Mouse (Mus musculus): Measurements from ENCODE around the gene Prrx1. TPM values are rescaled to one million over a fixed set of nuclear protein-coding genes. Genes with fewer than 3 reads are reported as not detected.

Prrx1 gene
- polyA plus RNA-seq, 1 experiment, result 1.9 TPM

DNA sequence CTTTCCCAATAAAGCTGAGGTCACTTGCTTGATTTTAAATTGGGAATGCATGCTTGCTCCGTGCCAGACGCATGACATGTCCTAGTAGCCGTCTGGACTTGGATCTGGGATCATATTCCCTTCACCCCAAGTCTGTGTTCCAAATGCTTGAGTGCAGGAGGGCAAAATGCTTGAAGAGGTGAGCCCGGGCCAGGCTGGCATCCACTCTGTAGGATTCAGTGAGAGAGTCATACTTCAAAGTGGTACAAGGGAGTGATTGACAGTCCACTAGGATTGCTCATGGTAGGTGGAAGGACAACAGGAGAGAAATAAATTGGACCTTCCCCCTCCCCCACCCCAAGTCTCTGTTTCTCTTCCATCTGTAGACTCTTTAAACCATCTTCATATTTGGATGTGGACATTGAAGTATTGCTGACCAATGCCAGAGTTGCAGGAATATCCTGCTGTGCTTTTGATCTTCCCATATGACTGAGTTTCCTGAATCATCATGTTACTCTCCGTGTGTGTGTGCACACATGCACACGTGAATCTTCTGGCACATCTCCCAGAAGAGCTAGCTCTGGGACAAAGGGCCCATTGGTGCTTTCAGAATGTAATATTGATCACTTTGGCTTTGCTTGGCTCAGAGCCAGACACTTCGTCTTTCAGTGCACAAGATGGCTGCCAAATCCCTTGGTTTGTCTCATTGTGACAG is 25.2 kb upstream of the Prrx1 start:
- H3K4me3 ChIP-seq (ENCODE audit: control insufficient read depth, insufficient read depth, low read length), result no peak overlapping the region
- TF ChIP-seq CTCF (IDR thresholded peaks at IDR 0.05; ENCODE audit: borderline replicate concordance, control insufficient read depth, extremely low read depth, insufficient read depth, low read length, poor library complexity) (no peak), POLR2A (IDR thresholded peaks at IDR 0.05; ENCODE audit: control insufficient read depth, extremely low read depth, insufficient read depth, low read length, poor library complexity) (no peak)
- DNase-seq, result no peak
- no peaks in the 10 kb centered on the region for H3K27me3 ChIP-seq (ENCODE audit: control insufficient read depth, insufficient read depth, low read length)
- H3K27ac ChIP-seq (ENCODE audit: control insufficient read depth, insufficient read depth, low read length), result no peak overlapping the region
- WGBS, result 95% methylated on average over 7 of the region's 7 CpGs
- no peaks in the 10 kb centered on the region for H3K36me3 ChIP-seq (ENCODE audit: control insufficient read depth, insufficient read depth, low read length)
- H3K4me1 ChIP-seq (replicated peaks; ENCODE audit: control insufficient read depth, insufficient read depth, low read length), result no peaks in the 10 kb centered on the region

DNA sequence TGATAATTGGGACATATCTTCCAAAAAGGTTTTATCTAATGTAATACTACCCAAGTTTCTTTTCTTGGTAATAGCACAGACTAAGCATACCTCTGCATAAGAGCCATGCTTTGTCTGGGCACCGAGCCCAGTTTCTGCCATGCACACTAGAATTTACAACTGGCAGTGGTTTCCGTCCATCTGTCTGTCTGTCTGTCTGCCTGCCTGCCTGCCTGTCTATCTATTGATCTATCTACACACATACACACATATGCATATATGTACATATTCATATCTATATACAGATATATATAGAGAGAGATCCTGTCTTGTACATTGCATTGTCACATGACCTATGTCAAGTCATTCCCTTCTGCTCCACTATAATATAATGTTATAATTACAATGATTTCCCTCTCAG is 24.3 kb upstream of the Prrx1 start:
- Histone ChIP-seq H3K4me3 (ENCODE audit: control insufficient read depth, insufficient read depth, low read length) (no peak overlapping the region), H3K4me1 (replicated peaks; ENCODE audit: control insufficient read depth, insufficient read depth, low read length) (no peaks in the 10 kb centered on the region), H3K27ac (ENCODE audit: control insufficient read depth, insufficient read depth, low read length) (no peak overlapping the region), H3K36me3 (ENCODE audit: control insufficient read depth, insufficient read depth, low read length) (no peaks in the 10 kb centered on the region), H3K27me3 (ENCODE audit: control insufficient read depth, insufficient read depth, low read length) (no peaks in the 10 kb centered on the region)
- TF ChIP-seq CTCF (IDR thresholded peaks at IDR 0.05; ENCODE audit: borderline replicate concordance, control insufficient read depth, extremely low read depth, insufficient read depth, low read length, poor library complexity) (no peak), POLR2A (IDR thresholded peaks at IDR 0.05; ENCODE audit: control insufficient read depth, extremely low read depth, insufficient read depth, low read length, poor library complexity) (no peak)
- WGBS, result 68% methylated on average over 2 of the region's 2 CpGs
- no peak for DNase-seq

DNA sequence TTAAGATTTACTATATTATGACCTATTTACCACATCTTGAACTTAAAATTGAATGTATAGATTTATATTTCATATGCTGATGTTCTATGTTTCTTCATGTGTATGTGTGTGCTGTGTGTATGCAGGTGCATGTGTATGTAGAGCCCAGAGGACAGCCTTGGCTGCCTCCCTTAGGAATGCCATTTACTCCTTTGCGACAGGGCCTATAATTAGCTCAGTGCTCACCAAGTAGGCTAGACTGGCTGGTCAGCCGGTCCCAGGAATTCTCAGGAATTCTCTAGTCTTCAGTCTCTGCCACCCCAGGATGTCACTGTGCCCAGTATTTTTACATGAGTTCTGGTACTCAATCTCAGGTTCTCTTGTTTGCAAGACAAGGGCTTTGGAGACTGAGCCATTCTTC is 13.8 kb upstream of the Prrx1 start:
- TF ChIP-seq CTCF (IDR thresholded peaks at IDR 0.05; ENCODE audit: borderline replicate concordance, control insufficient read depth, extremely low read depth, insufficient read depth, low read length, poor library complexity) (no peak), POLR2A (IDR thresholded peaks at IDR 0.05; ENCODE audit: control insufficient read depth, extremely low read depth, insufficient read depth, low read length, poor library complexity) (no peak)
- Histone ChIP-seq H3K4me3 (ENCODE audit: control insufficient read depth, insufficient read depth, low read length) (no peak overlapping the region), H3K27ac (ENCODE audit: control insufficient read depth, insufficient read depth, low read length) (no peak overlapping the region), H3K27me3 (ENCODE audit: control insufficient read depth, insufficient read depth, low read length) (no peaks in the 10 kb centered on the region), H3K4me1 (replicated peaks; ENCODE audit: control insufficient read depth, insufficient read depth, low read length) (no peaks in the 10 kb centered on the region), H3K36me3 (ENCODE audit: control insufficient read depth, insufficient read depth, low read length) (no peaks in the 10 kb centered on the region)
- WGBS, result 96% methylated on average over 2 of the region's 2 CpGs
- no peak for DNase-seq

DNA sequence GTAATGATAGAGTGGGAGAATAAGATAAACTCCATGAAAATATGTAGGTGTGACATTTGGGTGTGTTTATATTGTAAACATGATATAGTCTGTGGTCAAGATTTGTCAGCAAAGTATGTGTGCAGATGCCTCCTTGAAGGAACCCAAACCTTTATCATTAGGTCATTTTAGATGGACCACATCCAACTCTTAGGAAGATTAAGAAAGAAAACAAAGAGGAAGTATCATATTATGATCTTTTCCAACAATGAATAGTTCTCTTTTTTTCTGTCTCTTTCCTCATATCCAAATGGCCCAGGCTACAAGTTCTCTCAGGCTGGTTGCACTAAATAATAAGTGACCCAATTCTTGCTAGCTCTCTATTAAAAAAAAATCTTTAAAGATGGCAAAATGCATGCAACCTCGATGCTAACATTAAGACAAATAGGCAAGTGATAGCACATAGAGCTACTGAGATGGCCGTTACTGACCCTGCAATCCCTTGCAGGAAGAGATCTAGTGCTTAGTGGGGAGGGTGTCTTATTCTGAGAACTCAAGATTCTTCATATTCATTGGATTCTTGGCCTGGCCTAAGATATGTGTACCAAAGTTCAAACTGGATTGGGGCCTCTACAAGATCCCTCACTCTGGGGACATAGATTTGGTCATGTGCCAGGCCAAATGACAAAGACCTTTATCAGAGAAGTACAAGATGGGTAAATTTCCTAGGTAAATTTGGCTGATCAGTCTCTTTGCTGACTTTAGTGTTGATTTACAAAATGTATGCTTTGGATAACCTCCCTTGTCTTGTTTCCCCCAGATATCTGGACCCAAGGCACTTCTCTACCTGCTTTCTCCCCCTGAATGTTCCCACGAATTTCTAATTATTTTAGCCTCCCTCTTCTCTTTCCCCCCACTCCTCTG is 6.4 kb upstream of the Prrx1 start:
- Histone ChIP-seq H3K4me3 (ENCODE audit: control insufficient read depth, insufficient read depth, low read length) (no peak overlapping the region), H3K27me3 (ENCODE audit: control insufficient read depth, insufficient read depth, low read length) (peaks cover under 1% of the 10 kb centered on the region; the same call in 1 of the 2 replicates), H3K27ac (ENCODE audit: control insufficient read depth, insufficient read depth, low read length) (no peak overlapping the region), H3K36me3 (ENCODE audit: control insufficient read depth, insufficient read depth, low read length) (no peaks in the 10 kb centered on the region), H3K4me1 (replicated peaks; ENCODE audit: control insufficient read depth, insufficient read depth, low read length) (no peaks in the 10 kb centered on the region)
- WGBS, result 79% methylated on average over 3 of the region's 3 CpGs
- TF ChIP-seq POLR2A (IDR thresholded peaks at IDR 0.05; ENCODE audit: control insufficient read depth, extremely low read depth, insufficient read depth, low read length, poor library complexity) (no peak), CTCF (IDR thresholded peaks at IDR 0.05; ENCODE audit: borderline replicate concordance, control insufficient read depth, extremely low read depth, insufficient read depth, low read length, poor library complexity) (no peak)
- no peak for DNase-seq

DNA sequence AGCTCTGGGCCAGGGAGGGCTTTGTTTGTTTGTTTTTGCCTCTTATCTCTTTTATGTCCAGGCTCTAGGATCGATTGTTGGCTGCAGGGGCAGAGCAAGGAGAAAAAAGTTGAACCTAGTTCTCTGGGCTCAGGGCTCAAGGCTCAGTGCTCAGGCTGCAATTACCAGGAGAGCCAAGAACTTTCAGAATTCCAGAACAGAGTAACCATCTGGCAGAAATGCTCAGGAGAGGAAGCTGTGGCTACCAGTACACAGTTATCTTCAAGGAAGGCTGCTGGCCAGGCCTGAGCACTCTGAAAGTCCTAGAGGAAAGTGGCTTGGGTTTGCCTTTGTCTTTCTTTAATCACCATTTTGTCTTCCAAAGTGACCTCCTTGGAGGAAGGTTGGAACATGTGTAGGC is 3.4 kb upstream of the Prrx1 start:
- DNase-seq, result no peak

DNA sequence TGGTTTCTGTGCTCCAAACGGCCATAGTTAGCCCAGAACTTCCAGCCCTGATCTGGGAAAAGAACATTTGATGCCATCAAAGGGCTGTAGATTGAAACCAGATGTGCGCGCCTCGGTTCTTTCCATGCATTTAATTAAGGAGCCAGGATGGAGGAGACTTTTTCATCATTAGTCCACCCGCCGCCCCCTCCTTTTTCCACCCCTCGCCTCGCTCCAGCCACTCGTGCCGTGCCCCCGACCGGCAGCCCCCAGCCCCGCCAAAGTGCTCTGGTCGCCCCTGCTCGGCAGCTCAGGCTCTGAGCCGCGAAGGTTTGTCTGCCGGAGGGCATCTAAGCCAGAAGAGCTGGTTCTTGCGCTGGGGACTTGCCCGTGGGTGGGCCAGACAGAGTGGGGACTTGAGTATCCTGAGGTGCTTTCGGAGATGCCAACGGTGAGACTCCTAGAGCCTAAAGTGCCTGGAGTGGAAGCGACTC is 1.4 kb upstream of the Prrx1 start:
- H3K4me3 ChIP-seq (ENCODE audit: control insufficient read depth, insufficient read depth, low read length), result no peak overlapping the region
- H3K36me3 ChIP-seq (ENCODE audit: control insufficient read depth, insufficient read depth, low read length), result no peaks in the 10 kb centered on the region
- no peak for TF ChIP-seq CTCF (IDR thresholded peaks at IDR 0.05; ENCODE audit: borderline replicate concordance, control insufficient read depth, extremely low read depth, insufficient read depth, low read length, poor library complexity)
- TF ChIP-seq POLR2A (IDR thresholded peaks at IDR 0.05; ENCODE audit: control insufficient read depth, extremely low read depth, insufficient read depth, low read length, poor library complexity), result no peak
- no peak overlapping the region for H3K27ac ChIP-seq (ENCODE audit: control insufficient read depth, insufficient read depth, low read length)
- peaks cover 10% of the 10 kb centered on the region; the same call in 1 of the 2 replicates for H3K27me3 ChIP-seq (ENCODE audit: control insufficient read depth, insufficient read depth, low read length)
- H3K4me1 ChIP-seq (replicated peaks; ENCODE audit: control insufficient read depth, insufficient read depth, low read length), result no peaks in the 10 kb centered on the region
- 5% methylated on average over 23 of the region's 23 CpGs for whole genome bisulfite sequencing
- no peak for DNase-seq

More for the DNA sequence above, 3.4 kb upstream of the Prrx1 start:
- H3K36me3 ChIP-seq (ENCODE audit: control insufficient read depth, insufficient read depth, low read length), result no peaks in the 10 kb centered on the region
- H3K4me3 ChIP-seq (ENCODE audit: control insufficient read depth, insufficient read depth, low read length), result no peak overlapping the region
- WGBS, result 39% methylated on average over 1 of the region's 1 CpGs
- TF ChIP-seq CTCF (IDR thresholded peaks at IDR 0.05; ENCODE audit: borderline replicate concordance, control insufficient read depth, extremely low read depth, insufficient read depth, low read length, poor library complexity) (no peak), POLR2A (IDR thresholded peaks at IDR 0.05; ENCODE audit: control insufficient read depth, extremely low read depth, insufficient read depth, low read length, poor library complexity) (no peak)
- H3K27me3 ChIP-seq (ENCODE audit: control insufficient read depth, insufficient read depth, low read length), result peaks cover 10% of the 10 kb centered on the region; the same call in 1 of the 2 replicates
- H3K27ac ChIP-seq (ENCODE audit: control insufficient read depth, insufficient read depth, low read length), result no peak overlapping the region
- H3K4me1 ChIP-seq (replicated peaks; ENCODE audit: control insufficient read depth, insufficient read depth, low read length), result no peaks in the 10 kb centered on the region
